Mouse (Mus musculus): ENCODE data around the gene Uggt1.

Uggt1 gene

DNA sequence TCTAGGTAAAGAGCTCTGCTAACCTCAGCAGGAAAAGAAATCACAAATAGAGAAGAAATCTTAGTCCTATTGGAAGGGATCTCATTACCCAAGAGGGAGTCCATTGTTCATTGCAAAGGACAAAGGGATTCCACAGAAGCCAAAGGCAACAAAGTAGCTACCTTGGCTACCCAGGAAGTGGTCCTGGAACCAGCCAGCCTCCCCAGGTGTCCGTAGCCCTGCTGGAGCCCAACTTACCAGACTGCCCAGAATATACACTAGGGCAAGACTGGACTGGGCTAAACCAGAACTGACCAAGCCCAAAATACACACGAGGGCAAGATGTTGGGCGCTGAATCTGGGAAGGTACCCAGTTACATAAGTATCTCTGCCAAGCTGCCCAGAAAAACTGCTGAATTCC lies 129.7 kb downstream of the Uggt1 start:
- DNase-seq (ENCODE audit: low spot score), result no peak

GRCm38 (mm10) chr1:36113670-36114069 lies 130.8 kb downstream of the Uggt1 start:
- DNase-seq (ENCODE audit: low spot score), result no peak

GRCm38 (mm10) chr1:36112665-36113064 lies 131.9 kb downstream of the Uggt1 start:
- DNase-seq (ENCODE audit: low spot score), result no peak

- no peak for DNase-seq (ENCODE audit: low spot score)
These were observed 134.5 kb downstream of the Uggt1 start for GRCm38 (mm10) chr1:36109987-36110386.

GRCm38 (mm10) chr1:36105917-36106706 lies 138.4 kb downstream of the Uggt1 start:
- no peak for DNase-seq (ENCODE audit: low spot score)

- DNase-seq (ENCODE audit: low spot score), result no peak
These were observed 144.1 kb downstream of the Uggt1 start for GRCm38 (mm10) chr1:36100371-36100770.

GRCm38 (mm10) chr1:36098432-36098831 lies 146.1 kb downstream of the Uggt1 start:
- no peak for DNase-seq (ENCODE audit: low spot score)

DNA sequence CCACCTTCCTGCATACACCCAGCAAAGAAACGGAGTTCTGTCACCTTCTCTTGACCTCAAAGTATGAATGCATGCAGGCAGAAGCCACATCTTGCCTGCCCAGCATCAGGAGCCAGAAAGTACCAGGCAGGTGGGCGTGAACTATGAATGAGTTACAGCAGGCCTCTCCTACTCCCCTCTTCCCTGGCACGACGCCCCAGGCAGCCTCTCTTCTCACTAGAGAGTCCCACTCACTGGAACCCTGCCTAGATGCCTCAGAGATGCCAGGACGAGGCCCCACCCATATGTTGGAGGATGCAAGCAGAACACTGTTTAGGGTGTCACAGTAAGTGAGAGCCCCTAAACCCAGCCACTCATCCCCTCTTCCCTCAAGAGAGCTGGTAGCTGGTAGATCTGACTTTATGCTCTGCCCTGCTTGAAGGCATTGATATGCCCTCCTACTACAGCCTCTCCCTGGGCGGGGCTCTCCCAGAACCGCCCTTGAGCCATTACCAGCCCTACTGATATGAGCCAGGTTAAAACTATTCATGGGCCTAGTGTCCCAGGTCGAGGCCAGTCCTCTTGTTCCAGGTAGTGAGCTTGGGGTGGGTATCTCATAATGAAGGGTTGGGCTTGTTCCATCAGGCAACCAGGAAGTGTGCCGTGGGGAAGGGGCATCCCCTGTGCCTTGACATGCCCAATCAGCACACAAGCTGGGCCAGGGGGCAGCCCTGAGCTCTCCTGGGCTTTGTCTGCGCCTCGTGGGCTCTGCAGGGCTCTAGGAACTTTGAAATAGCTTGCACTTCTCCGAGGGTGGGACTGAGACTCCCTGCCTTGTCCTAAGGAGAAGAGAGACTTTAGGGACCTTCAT lies 148.9 kb downstream of the Uggt1 start:
- peak; percentile 84 for DNase-seq (ENCODE audit: low spot score)

- DNase-seq (ENCODE audit: low spot score), result no peak
These were observed 150.8 kb downstream of the Uggt1 start for GRCm38 (mm10) chr1:36093741-36094140.

GRCm38 (mm10) chr1:36091246-36091645 lies 153.3 kb downstream of the Uggt1 start:
- no peak for DNase-seq (ENCODE audit: low spot score)

DNA sequence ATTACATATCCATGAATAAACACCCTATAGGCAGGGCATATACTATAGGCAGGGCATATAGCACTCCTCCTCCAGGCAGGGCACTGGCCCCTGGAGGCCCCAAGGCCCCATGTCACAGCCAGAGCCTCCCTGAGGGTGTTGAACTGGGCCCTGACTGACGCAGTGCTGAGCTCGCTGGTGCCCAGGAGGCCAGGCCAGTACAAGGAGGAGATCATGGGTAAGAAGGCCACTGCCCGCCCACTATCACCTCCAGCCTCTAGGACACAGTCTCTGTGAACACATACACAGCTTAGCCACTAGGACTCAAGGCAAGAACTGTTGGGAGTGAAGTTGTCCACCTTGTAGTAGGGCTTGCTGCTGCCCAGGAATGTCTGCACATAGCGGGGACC lies 153.8 kb downstream of the Uggt1 start:
- DNase-seq (ENCODE audit: low spot score), result no peak

All from testis, postnatal 10 days (tissue).